Mouse (Mus musculus) cerebellum, postnatal 14 days (tissue): Measurements from ENCODE around the gene Kif5a.
"Not testable (repeated sequence)": the region's sequence is repeated elsewhere in the genome, so short reads cannot be mapped to it uniquely, and the experiment has no call there.

Source experiments
- DNase-seq, 2 experiments: peaks; one replicate each; pipeline ENCODE4 v3.0.0; 2021; ENCODE audit warnings: mixed read lengths in 2 of 2

Kif5a gene

GRCm38 (mm10) chr10:127262548-127263398 lies at the start of gene Kif5a:
Gene Kif5a (minus strand): TSS chr10:127263348.
- DNase-seq, result peak; percentile 81 to 91

- no peak for DNase-seq
Observed at GRCm38 (mm10) chr10:127312858-127313257, 49.7 kb upstream of the Kif5a start.

DNA sequence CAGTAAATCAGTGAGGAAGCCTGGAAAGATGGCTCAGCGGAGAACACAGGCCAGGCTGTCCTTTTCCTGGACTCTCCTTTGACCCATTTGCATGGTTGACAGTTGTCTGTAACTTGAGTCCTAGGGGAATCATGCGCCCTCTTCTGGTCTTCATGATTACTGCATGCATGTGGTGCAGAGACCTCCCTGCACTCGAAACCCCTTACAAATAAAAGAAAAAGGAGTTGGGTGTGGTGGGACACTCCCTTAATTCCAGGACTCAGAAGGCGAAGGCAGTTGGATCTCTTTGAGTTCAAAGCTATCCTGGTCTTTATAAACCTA lies 49.2 kb upstream of the Kif5a start:
- peak; percentile 91 for DNase-seq

DNA sequence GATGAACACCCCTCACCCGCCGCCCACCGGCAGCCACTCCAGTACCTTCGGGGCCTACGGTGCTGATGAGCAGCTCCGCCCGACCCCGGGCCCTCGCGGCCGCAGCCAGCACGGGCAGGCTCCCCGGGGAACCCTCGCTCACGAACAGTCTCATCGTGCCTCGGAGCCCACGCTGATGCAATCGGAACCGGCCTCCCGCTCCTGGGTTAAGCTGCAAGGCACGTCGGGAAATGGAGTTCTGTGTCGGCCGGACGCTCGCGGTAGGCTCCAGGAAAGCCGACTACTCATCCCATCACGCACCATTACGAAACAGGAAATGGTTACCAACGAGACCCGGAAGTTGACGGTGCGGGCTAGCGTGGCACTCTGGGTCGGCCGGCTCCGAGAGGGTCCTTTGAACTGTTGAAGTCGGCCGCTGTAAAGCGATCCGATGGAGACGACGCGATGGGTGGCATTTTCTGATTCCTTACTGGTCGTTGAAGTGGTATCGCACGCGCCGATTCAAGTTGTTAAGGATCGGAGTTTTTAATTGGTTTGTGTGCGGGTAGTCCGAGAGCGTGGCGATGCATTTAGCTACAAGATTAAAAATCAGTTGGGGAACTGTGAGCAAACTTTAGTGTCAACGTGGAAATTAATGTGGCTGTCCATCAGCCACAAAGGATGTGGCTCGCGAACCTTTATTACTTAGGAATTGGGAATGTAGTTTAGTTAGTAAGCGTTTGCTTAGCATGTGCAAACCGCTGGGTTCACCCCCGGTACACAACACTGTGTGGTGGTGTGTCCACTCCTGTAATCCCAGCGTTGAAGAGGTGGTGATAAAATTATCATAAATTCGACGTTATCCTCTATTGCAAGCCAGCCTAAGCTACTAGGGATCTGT lies 48.6 kb upstream of the Kif5a start, which contains the start of gene Mars:
Gene Mars, minus strand, starts transcription at position 311 of the 880 bp plus-strand sequence.
- peak; percentile 90 to 94 for DNase-seq

DNA sequence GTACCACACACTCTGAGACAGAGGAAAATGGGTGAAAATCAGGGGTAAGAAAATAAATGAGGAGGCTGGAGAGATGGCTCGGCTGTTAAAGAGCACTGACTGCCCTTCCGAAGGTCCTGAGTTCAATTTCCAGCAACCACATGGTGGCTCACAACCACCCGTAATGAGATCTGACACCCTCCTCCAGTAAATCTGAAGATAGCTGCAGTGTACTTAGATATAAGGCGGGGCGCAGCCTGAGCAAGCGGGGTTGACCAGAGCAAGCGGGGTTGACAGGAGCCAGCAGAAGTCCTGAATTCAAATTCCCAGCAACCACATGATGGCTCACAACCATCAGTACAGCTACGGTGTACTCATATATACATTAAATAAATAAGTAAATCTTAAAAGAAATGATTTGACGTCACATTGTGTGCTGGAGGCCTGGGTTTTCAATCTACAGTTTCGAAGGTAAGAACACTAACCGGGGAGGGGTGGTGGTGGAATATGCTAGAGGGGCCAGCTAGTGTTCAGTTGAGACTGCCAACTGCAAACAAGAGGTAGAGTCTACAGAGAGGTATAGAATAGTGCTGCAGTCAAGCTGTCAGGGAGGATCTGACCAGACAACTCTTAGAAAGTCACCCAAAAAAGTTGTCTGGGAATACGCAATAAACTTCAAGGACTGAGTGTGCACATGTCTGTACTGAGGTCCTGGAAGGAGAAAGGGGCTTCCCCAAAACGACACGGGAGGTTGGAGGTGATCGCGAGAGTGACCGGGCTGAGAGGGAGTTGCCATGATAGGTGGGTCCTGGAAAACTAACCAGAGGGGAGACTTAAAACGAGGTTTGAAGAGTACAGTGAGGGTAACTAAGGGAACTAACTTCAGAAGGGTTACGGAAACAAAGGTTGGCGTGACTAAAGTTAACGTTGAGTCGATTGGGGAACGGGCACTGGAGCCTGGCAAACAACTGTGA lies 47.7 kb upstream of the Kif5a start:
- peak in 1 of 2 experiments; percentile 52 for DNase-seq

GRCm38 (mm10) chr10:127309167-127309566 lies 46.0 kb upstream of the Kif5a start:
- not testable (repeated sequence) for DNase-seq

DNA sequence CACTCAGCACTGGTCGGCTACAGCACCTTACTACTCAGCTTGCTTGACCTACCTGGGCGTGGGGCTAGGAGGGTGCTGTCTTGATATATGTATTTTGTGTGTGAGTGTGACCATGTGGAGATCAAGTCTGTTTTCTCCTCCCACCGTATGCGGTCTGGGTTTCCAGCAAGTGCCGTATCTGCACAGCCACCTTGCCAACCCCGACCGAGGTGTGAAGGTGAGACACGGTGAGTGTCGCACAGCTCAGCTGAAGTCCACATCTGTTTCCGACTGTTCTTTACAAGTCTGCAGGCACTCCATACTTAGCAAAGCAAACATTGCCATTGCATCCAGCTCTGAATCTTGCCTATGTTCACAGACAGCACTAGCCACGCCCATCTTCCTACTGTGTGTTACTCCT lies 40.0 kb upstream of the Kif5a start:
- DNase-seq, result no peak

DNA sequence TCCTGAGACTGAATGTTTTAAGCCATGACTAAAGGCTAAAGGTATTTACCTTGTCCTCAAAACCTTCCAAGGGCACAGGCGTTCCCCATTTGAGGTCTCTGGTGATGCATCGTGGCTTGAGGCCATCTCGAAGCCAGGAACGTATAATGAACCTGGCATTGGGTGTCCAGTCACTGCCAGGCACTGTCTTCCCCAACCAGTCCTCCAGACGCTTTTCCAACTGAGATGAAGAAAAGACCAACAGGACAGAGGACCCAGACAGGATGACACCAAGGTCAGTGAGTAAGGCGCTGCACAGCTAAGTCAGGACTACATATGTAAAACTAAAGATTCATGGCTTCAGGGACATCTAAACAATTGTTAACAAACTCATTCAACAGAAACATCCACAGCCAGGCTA lies 37.2 kb upstream of the Kif5a start:
- DNase-seq, result no peak

DNA sequence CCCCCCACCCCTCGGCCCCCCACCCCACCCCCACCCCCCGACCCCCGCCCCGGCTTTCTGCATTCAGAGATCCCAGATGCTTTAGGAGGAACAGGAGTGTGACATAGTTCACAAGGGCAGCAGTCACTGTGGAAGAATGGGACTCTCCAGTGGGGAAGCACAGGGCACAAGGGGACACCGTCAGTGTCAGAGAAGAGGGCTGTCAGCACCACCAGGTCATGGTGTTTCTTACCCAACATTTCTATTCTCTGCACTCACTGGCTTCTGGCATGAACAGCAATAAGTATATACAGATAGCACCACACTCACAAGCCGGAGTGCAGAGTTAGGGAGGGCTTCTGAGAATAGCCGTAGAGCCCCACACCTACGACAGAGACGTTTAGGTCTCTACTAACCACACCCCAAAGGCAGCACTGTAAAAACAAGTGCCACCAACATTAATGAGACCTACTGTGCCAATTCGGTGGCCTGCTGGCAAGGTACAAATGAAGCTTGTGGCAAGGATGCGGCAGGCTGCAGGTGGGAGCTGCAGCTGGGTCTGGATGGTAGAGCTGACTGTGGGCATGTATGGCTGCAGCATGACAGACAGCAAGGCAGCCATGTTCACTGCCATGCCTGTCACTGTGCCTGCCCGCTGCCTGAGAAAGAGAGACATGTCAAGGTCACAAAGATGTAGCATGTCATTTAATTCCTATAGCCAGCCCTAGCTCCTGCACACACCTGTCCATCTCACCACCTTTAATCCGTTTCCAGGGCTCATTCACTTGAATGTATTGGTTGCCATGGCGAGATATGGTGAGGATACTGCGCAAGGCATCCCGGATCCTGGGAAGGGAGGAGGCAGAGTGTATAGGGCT lies 34.1 kb upstream of the Kif5a start:
- no peak for DNase-seq

DNA sequence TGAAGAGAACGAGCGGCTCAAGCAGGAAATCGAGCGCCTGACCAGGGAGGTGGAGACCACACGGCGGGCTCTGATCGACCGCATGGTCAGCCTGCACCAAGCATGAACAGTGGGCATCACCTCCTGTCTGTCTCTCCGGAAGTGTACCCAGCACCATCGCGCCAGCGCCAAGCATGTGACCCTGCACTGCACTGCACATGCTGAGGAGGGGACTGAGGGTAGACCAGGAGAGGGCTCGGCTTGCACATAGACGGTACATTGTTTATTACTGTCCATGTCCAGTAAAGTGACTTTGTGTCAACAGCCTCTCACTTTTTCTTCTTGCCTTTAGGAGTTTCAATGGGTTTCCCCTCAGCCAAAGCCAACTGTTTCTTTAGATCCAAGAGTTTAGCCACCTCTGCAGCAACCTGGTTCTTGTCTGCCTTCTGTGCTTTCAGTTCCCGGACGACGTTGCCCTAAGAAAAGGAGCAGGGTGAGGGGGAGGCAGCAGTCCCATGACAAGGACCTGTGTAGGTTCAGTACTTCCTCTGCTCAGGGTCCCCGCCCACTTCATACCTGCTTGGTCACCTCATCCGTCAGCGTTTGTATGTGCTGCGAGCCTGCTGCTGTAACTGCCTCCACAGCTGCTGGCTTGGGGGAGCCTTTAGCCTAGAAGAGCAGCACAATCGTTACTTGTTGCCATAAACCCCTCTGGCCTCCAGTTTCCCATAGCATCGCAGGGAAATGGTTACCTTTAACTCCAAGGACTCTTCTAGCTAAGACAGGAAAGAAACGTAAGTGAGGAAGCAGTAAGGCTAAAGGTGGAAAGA lies 33.0 kb upstream of the Kif5a start:
- DNase-seq, result no peak

DNA sequence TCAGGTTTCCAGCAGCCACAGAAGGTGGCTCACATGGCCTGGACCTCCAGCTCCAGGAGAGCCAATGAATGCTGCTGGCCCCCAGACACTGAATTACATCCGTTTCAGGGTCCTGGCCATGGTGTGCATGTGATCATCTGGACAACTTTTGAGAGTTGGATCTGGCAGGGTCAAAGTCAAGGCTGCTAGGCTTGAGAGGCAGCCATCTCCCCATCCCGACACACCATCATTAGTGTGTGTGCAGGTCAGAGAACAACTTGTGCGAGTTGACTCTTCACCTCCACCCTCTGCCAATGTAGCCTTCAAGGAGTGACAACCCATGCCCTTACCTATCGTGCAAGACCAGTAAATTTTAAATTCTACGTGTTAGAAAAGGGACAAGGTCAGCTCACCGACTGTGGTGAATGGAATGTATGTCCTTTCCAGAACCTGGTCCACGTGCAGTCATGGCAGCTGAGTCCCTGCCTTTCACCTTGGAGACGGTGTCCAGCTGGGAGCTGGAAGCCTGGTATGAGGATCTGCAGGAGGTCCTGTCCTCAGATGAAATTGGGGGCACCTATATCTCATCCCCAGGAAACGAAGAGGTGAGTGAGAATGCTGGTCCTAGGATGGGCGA lies 31.9 kb upstream of the Kif5a start:
- DNase-seq, result no peak

- no peak for DNase-seq
Observed at GRCm38 (mm10) chr10:127293590-127294113, 30.5 kb upstream of the Kif5a start.

DNA sequence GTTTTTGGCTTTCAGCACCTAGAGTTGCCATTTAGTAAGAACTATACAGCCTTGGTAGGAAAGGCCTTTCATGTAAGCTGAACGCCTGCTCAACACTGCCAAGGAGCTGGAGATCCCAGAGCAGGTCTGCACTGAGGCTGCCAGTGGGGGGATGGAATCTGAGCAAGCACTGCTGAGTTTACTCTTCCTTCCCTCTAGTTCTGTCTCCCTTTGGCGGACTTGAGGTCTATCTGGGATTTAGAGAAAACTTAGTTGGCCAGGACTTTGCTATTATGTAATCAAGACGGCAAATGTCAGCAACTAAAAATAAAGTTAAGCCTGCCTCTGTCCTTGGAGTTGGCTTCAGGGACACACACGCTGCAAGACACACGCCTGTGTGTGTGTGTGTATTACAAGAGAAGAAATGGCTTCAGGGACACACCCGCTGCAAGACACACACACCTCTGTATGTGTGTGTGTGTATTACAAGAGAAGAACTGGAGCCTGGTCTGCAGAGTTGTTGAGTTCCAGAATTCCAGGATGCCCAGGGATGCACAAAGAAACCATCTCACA lies 29.9 kb upstream of the Kif5a start:
- no peak for DNase-seq

DNA sequence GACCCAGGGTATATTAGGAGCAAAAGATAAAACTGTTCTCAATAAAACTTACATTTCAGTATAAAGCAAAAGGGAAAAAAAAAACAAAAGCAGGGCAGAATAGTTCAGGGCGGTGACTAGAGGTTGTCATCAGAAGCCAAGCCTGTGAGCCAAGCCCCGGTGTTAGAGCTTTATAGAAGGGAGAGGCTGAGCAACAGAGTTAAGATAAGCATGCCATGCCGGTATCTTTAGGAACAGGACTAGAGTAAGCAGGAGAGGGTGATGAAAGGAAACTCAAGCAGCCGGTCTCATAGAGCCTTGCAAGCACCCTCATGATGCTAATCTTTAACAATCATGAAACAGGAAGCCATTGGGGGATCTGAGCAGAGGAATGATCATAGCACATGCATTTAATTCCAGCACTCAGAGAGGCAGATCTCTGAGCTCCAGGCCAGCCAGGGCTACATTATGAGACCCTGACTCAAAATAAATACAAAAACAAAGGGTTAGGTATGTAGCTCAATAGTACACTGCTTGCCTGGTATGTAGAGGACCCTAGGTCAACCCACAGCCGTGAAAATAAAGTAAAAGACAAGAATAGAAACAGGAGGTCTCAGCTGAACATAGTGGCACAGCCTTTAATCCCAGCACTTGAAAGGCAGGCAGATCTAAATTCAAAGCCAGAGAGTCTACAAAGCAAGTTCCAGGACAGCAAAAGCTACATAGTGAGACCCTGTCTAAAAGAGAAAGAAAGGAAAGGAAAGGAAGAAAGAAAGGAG lies 28.9 kb upstream of the Kif5a start:
- DNase-seq, result no peak

DNA sequence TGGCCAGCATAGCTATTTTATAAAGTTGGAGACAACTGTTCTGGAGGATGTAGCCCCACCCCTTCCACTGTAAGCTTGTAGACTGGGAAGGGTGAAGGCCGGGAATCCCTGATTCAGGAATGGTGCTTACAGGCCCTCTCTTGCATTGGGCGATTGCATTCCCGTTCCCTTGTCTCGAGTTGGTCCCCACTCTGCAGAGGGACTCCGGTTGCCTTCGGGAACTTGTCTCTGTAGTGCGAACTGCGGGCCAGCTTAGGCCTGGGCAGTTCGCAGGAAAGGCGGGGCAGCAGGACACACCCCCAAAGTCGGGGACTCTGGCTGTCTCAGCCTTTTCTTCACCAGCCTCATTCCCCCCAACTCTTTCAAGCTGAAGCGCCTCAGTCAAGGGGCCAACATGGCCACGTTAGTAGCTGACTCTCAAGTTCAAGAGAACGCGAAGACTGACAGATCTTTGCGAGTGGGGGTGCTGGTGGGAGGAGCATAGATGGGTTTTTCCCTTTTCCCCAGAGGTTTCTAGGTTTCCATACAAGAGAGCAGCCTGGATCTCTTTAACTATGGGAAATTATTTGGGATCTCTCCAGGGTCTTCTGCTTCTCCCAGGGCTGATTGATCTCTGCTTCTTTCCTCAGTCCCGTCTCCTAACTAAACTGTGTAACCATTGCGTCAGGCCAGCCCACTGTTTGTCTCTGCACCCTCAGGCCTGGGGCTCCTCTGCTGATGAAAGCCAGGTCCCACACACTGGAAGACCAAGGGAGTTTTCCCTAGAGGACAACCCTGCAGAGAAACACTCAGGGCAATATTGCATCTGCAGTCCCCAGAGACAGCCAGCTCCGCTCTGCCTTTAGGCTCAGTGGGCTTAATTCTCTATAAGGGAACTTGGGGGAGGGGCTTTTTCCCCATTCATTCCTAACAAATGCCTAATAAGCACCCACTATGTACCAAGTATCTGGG lies 28.1 kb upstream of the Kif5a start:
- peak in 1 of 2 experiments; percentile 59 for DNase-seq

DNA sequence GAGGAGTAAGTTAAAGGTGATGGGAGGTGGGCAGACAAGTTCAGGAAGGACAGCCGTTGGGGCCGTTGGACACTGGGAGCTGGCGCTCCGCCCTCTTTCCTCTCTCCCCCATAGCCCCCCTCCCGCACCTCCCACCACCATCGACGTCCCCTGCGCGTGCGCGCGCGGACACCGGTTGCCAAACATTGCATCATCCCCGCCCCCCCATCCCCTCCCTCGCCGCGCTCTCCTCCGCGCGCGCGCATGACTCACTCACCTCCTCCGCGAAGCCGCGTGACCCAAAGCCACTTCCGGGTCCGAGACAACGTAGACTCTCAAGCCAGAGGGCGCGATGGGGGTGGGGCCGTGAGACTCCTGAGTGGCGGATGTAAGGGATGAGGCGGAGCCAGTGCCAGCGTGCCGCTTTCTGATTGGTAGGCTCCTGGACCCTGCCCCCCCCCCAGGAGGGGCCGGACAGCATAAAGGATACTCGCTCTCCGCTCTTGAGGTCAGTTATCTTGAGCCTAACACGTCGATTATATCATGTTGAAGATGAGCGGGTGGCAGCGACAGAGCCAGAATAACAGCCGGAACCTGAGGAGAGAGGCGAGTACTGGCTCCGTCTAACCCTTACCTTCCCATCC lies 27.3 kb upstream of the Kif5a start:
- peak; percentile 100 for DNase-seq

DNA sequence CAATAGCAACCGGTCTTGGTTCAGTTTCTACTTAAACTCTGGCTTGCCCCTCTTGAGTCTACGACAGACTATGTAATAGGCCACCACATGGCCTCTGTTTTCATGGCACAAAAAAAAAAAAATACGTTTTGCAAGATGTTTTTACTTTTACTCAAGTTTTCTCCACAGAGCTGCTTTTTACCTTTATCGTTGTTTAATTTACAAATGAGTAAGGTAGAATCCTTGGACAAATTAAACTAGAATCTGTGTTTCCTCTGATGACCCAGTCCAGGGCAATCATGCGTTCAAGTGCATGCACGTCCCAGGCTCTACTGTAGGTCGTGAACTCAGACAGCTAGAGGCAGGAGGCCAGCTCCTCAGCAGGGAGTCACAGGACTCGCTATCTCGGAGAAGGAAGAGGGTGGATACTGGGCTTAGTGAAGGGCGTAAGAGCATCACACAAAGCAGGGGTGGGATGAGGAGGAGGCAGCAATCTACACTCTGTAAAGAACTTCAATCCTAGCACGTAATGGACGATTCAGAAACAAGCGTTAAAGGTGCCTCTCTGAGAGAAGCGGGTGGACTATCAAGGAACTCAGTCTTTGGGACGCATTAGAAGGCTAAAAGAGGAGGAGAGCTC lies 26.5 kb upstream of the Kif5a start:
- DNase-seq, result peak; percentile 92 to 97
